Mouse (Mus musculus): ENCODE results near the gene Unk. TPM values are rescaled to one million over a fixed set of nuclear protein-coding genes. Genes with fewer than 3 reads are reported as not detected.
A peak's percentile ranks its signal among the peaks of the same experiment; 100 is the strongest.

The Unk gene
- 48.4 and 48.9 TPM in 2 replicates for polyA plus RNA-seq (2016; fragmentation: Nextera tagmentation; extraction: Ambion mirVana)

- peak within 1 kb of the TSS; percentile 83 for H3K4me3 ChIP-seq
- H3K36me3 ChIP-seq (replicated peaks): peaks cover 35% of the 10 kb centered on the region
- WGBS: under 1% methylated on average over 67 of the region's 67 CpGs
- peaks cover 34% of the 10 kb centered on the region for H3K4me1 ChIP-seq
- peak; percentile 99 for DNase-seq (ENCODE audit: extremely low spot score, low spot score)
- no peaks in the 10 kb centered on the region for H3K9me3 ChIP-seq
- peak within 1 kb of the TSS; percentile 99 for H3K27ac ChIP-seq
- no peaks in the 10 kb centered on the region for H3K27me3 ChIP-seq (ENCODE audit: poor library complexity, severe bottlenecking)
These were observed at the start of gene Unk for GRCm38 (mm10) chr11:116030088-116030897. Gene Unk (plus strand): TSS chr11:116030322.

GRCm38 (mm10) chr11:115982472-115982871, 47.6 kb upstream of the Unk start:
- no peaks in the 10 kb centered on the region for H3K4me1 ChIP-seq
- WGBS: 90% methylated on average over 15 of the region's 15 CpGs

GRCm38 (mm10) chr11:115983291-115983690, 46.8 kb upstream of the Unk start:
- H3K4me3 ChIP-seq: no peak overlapping the region
- H3K4me1 ChIP-seq: no peaks in the 10 kb centered on the region
- H3K36me3 ChIP-seq (replicated peaks): no peaks in the 10 kb centered on the region
- 91% methylated on average over 8 of the region's 8 CpGs for WGBS
- peaks cover 26% of the 10 kb centered on the region for H3K27me3 ChIP-seq (ENCODE audit: poor library complexity, severe bottlenecking)
- H3K9me3 ChIP-seq: no peaks in the 10 kb centered on the region
- H3K27ac ChIP-seq: no peak overlapping the region
- no peak for DNase-seq (ENCODE audit: extremely low spot score, low spot score)

More at GRCm38 (mm10) chr11:115982472-115982871, 47.6 kb upstream of the Unk start:
- Histone ChIP-seq H3K4me3 (no peak overlapping the region), H3K9me3 (no peaks in the 10 kb centered on the region), H3K27me3 (ENCODE audit: poor library complexity, severe bottlenecking) (peaks cover 31% of the 10 kb centered on the region), H3K27ac (no peak overlapping the region), H3K36me3 (replicated peaks) (no peaks in the 10 kb centered on the region)
- DNase-seq (ENCODE audit: extremely low spot score, low spot score): no peak

GRCm38 (mm10) chr11:115989686-115990085, 40.4 kb upstream of the Unk start:
- Histone ChIP-seq H3K27ac (0 out of 2 replicates have a peak overlapping the region, but pooled peaks have one; percentile 12), H3K4me1 (peaks cover 10% of the 10 kb centered on the region), H3K9me3 (no peaks in the 10 kb centered on the region), H3K4me3 (peak overlapping the region; percentile 33), H3K27me3 (ENCODE audit: poor library complexity, severe bottlenecking) (peaks cover 40% of the 10 kb centered on the region), H3K36me3 (replicated peaks) (no peaks in the 10 kb centered on the region)
- WGBS: 39% methylated on average over 15 of the region's 15 CpGs
- no peak for DNase-seq (ENCODE audit: extremely low spot score, low spot score)

GRCm38 (mm10) chr11:115992098-115992497, 38.0 kb upstream of the Unk start:
- 73% methylated on average over 4 of the region's 4 CpGs for WGBS

GRCm38 (mm10) chr11:115995256-115995655, 34.9 kb upstream of the Unk start:
- H3K4me3 ChIP-seq: no peak overlapping the region
- H3K9me3 ChIP-seq: no peaks in the 10 kb centered on the region
- peaks cover 7% of the 10 kb centered on the region for H3K4me1 ChIP-seq
- 96% methylated on average over 3 of the region's 3 CpGs for WGBS
- H3K36me3 ChIP-seq (replicated peaks): no peaks in the 10 kb centered on the region
- DNase-seq (ENCODE audit: extremely low spot score, low spot score): no peak
- H3K27ac ChIP-seq: no peak overlapping the region
- H3K27me3 ChIP-seq (ENCODE audit: poor library complexity, severe bottlenecking): peaks cover 22% of the 10 kb centered on the region

More at GRCm38 (mm10) chr11:115992098-115992497, 38.0 kb upstream of the Unk start:
- Histone ChIP-seq H3K4me3 (no peak overlapping the region), H3K27me3 (ENCODE audit: poor library complexity, severe bottlenecking) (peaks cover 37% of the 10 kb centered on the region), H3K4me1 (peaks cover 10% of the 10 kb centered on the region), H3K9me3 (no peaks in the 10 kb centered on the region), H3K36me3 (replicated peaks) (no peaks in the 10 kb centered on the region), H3K27ac (no peak overlapping the region)
- DNase-seq (ENCODE audit: extremely low spot score, low spot score): no peak

- Histone ChIP-seq H3K4me1 (peaks cover 23% of the 10 kb centered on the region), H3K4me3 (no peak overlapping the region), H3K36me3 (replicated peaks) (no peaks in the 10 kb centered on the region), H3K27ac (no peak overlapping the region), H3K9me3 (no peaks in the 10 kb centered on the region), H3K27me3 (ENCODE audit: poor library complexity, severe bottlenecking) (peaks cover 14% of the 10 kb centered on the region)
- WGBS: 78% methylated on average over 4 of the region's 4 CpGs
- no peak for DNase-seq (ENCODE audit: extremely low spot score, low spot score)
These were observed 33.1 kb upstream of the Unk start for GRCm38 (mm10) chr11:115997047-115997446.

GRCm38 (mm10) chr11:115997662-115998061, 32.5 kb upstream of the Unk start:
- Histone ChIP-seq H3K27ac (no peak overlapping the region), H3K9me3 (no peaks in the 10 kb centered on the region), H3K4me1 (peaks cover 23% of the 10 kb centered on the region), H3K36me3 (replicated peaks) (no peaks in the 10 kb centered on the region), H3K4me3 (no peak overlapping the region), H3K27me3 (ENCODE audit: poor library complexity, severe bottlenecking) (peaks cover 14% of the 10 kb centered on the region)
- WGBS: 66% methylated on average over 5 of the region's 5 CpGs
- no peak for DNase-seq (ENCODE audit: extremely low spot score, low spot score)

GRCm38 (mm10) chr11:115999027-115999426, 31.1 kb upstream of the Unk start:
- H3K9me3 ChIP-seq: no peaks in the 10 kb centered on the region; the same call in 1 of the 2 replicates
- WGBS: 94% methylated on average over 7 of the region's 7 CpGs
- no peaks in the 10 kb centered on the region for H3K36me3 ChIP-seq (replicated peaks)
- no peak for DNase-seq (ENCODE audit: extremely low spot score, low spot score)
- no peak overlapping the region for H3K4me3 ChIP-seq
- H3K4me1 ChIP-seq: peaks cover 28% of the 10 kb centered on the region
- no peak overlapping the region for H3K27ac ChIP-seq
- H3K27me3 ChIP-seq (ENCODE audit: poor library complexity, severe bottlenecking): peaks cover 9% of the 10 kb centered on the region

- peaks cover 9% of the 10 kb centered on the region for H3K27me3 ChIP-seq (ENCODE audit: poor library complexity, severe bottlenecking)
- 23% methylated on average over 14 of the region's 14 CpGs for WGBS
- peak overlapping the region; percentile 74 for H3K27ac ChIP-seq
- peaks cover 34% of the 10 kb centered on the region for H3K4me1 ChIP-seq
- DNase-seq (ENCODE audit: extremely low spot score, low spot score): peak; percentile 69
- H3K9me3 ChIP-seq: no peaks in the 10 kb centered on the region; the same call in 1 of the 2 replicates
- no peaks in the 10 kb centered on the region for H3K36me3 ChIP-seq (replicated peaks)
- H3K4me3 ChIP-seq: no peak overlapping the region
These were observed 30.5 kb upstream of the Unk start for GRCm38 (mm10) chr11:115999538-116000143.

GRCm38 (mm10) chr11:116000607-116001006, 29.5 kb upstream of the Unk start:
- H3K4me1 ChIP-seq: peaks cover 44% of the 10 kb centered on the region
- DNase-seq (ENCODE audit: extremely low spot score, low spot score): peak; percentile 42
- peak overlapping the region; percentile 74 for H3K27ac ChIP-seq
- H3K4me3 ChIP-seq: peak overlapping the region; percentile 21
- H3K9me3 ChIP-seq: no peaks in the 10 kb centered on the region; the same call in 1 of the 2 replicates
- H3K36me3 ChIP-seq (replicated peaks): no peaks in the 10 kb centered on the region
- peaks cover 12% of the 10 kb centered on the region for H3K27me3 ChIP-seq (ENCODE audit: poor library complexity, severe bottlenecking)
- WGBS: 26% methylated on average over 10 of the region's 10 CpGs

GRCm38 (mm10) chr11:116001725-116002124, 28.4 kb upstream of the Unk start:
- H3K27ac ChIP-seq: 0 out of 2 replicates have a peak overlapping the region, but pooled peaks have one; percentile 41
- H3K4me1 ChIP-seq: peaks cover 52% of the 10 kb centered on the region
- no peak for DNase-seq (ENCODE audit: extremely low spot score, low spot score)
- H3K4me3 ChIP-seq: no peak overlapping the region
- WGBS: 78% methylated on average over 6 of the region's 6 CpGs
- peaks cover 16% of the 10 kb centered on the region for H3K27me3 ChIP-seq (ENCODE audit: poor library complexity, severe bottlenecking)
- H3K36me3 ChIP-seq (replicated peaks): peaks cover 4% of the 10 kb centered on the region
- H3K9me3 ChIP-seq: no peaks in the 10 kb centered on the region; the same call in 1 of the 2 replicates

- no peak overlapping the region for H3K4me3 ChIP-seq
- no peaks in the 10 kb centered on the region; the same call in 1 of the 2 replicates for H3K9me3 ChIP-seq
- H3K36me3 ChIP-seq (replicated peaks): peaks cover 16% of the 10 kb centered on the region
- peaks cover 52% of the 10 kb centered on the region for H3K4me1 ChIP-seq
- H3K27ac ChIP-seq: no peak overlapping the region
- 83% methylated on average over 3 of the region's 3 CpGs for WGBS
- peaks cover 16% of the 10 kb centered on the region for H3K27me3 ChIP-seq (ENCODE audit: poor library complexity, severe bottlenecking)
- no peak for DNase-seq (ENCODE audit: extremely low spot score, low spot score)
These were observed 27.2 kb upstream of the Unk start for GRCm38 (mm10) chr11:116002894-116003293.
